Mouse (Mus musculus): ENCODE results near the gene Thbd.

The Thbd gene

GRCm38 (mm10) chr2:148387652-148388581, 20.1 kb downstream of the Thbd start:
- no peak for DNase-seq (ENCODE audit: extremely low spot score, low read depth, low spot score)

GRCm38 (mm10) chr2:148386927-148387326, 21.1 kb downstream of the Thbd start:
- no peak for DNase-seq (ENCODE audit: extremely low spot score, low read depth, low spot score)

- DNase-seq (ENCODE audit: extremely low spot score, low read depth, low spot score) = no peak
Measured at GRCm38 (mm10) chr2:148386476-148386875, 21.5 kb downstream of the Thbd start.

GRCm38 (mm10) chr2:148381076-148381475, 26.9 kb downstream of the Thbd start:
- no peak for DNase-seq (ENCODE audit: extremely low spot score, low read depth, low spot score)

DNA sequence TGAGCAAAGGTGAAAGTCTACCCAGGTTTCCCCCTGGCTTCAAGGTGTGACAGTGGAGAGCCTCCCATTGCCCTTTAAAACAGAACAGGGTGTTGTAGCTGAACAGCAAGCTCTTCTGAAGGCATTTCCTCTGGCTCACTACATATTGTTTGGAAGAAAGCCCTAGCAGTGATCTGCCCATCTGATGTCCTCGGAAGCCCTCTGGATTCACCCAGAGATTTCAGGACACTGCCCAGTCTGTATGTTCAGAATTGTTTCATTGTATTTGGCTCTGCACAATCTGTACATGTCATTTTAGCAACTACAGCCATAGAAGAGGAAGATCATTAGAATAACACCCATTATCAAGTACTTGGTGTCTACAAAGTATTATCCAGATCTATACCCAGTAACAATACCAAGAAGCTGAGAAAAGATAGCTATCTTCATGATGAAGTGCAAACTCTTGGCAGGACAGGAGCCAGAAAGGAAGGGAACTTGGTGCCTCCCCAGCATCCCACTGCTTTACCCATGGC, 28.0 kb downstream of the Thbd start:
- no peak for DNase-seq (ENCODE audit: extremely low spot score, low read depth, low spot score)

- DNase-seq (ENCODE audit: extremely low spot score, low read depth, low spot score) = no peak
Measured at GRCm38 (mm10) chr2:148378817-148379342, 29.1 kb downstream of the Thbd start.

DNA sequence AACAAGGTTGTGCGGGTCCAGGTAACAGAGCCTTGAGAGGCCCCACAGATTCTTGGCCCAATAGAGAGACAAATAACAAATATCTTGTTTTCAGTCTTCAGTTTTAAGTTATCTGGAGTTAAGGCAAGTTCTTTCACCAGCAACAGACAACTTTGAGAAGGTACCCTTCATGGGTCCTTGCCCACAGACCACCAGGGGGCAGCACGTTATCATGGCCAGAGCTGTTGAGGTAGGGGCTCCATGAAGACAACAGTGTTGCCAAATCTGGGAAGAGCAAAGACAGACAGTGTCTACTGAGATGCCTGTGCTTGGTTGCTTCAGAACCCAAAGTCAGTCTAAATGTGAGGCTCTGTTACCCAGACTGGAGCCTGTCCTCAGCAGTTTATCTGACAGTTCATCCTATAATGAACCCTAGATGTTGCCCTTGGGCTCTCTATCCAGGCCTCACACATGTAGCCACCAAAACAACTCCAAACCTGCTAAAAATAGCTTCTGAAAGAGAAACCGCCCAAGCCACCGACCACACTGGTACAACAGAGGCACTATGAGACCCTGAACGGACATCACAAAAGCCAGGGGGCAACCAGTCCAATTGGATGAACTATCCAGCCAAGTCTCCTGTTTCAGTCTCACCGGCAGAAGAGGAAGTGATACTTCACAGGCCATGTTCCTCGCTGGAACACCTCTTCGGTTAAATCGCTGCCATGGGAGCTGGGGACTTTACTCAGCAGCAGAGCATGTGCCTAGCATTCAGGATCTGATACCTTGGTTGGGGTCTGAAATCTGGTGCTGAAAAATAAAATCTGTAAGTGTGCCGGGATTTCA, 32.5 kb downstream of the Thbd start:
- no peak for DNase-seq (ENCODE audit: extremely low spot score, low read depth, low spot score)

- no peak for DNase-seq (ENCODE audit: extremely low spot score, low read depth, low spot score)
Measured at GRCm38 (mm10) chr2:148373602-148374071, 34.4 kb downstream of the Thbd start.

GRCm38 (mm10) chr2:148371743-148372630, 36.0 kb downstream of the Thbd start:
- no peak for DNase-seq (ENCODE audit: extremely low spot score, low read depth, low spot score)

GRCm38 (mm10) chr2:148365227-148365626, 42.8 kb downstream of the Thbd start:
- DNase-seq (ENCODE audit: extremely low spot score, low read depth, low spot score) = no peak

DNA sequence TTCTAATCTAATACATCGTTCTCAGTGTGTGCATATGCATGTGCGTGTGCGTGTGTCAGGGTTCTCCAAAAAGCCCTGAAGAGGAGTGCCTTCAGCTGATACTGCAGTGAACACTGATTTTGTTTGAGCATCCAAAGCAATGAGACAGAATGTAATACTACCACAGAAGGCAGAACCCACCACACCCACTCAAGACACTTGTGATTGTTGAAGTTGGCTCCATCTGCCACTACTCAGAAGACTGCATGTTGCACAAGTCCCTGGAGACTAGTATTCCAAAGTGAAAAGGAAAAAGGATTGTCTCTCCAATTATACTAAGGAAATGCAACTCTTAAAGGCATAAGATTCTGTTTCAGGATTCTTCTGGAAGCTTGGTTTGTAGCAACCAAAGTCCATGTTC, 43.5 kb downstream of the Thbd start:
- no peak for DNase-seq (ENCODE audit: extremely low spot score, low read depth, low spot score)

- no peak for DNase-seq (ENCODE audit: extremely low spot score, low read depth, low spot score)
Measured at GRCm38 (mm10) chr2:148357145-148357544, 50.8 kb downstream of the Thbd start.
